ENCODE assay signal across 8 mouse cellular contexts in the genomic region with DNA sequence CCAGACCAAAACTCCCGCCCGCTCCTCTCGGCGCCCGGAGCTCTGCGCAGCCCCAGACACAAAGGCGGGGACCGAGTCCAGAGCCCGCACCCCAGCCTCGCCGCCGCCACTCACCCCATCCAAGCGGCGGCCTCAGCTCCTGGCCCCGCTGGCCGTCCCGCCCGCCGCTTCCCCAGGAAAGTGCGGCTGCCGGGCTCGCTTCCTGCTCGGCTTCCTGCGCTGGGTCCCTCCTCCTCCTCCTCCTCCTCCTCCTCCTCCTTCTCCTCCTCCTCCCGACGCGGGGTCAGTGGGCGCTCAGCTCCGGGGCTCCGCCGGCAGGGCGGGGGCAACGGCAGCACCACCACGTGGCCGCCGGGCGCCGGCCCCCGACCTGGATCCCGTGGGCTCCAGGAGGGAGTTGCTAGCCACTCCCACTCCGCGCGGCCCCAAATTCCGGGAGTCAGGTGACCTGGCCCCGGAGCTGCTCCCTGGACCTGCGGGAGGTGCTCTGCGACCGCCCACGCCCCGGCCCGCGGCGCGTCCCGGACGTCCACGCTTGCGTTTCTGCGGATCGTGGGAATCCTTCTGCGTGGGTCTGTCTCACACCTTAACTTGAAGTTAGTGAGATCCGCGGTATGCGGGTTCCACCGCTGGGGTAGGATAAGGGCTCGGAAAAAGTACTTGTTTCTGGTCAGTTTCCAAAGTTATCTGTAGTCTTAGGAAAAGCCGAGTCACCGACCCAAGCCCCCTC. TPM values are rescaled to one million over a fixed set of nuclear protein-coding genes. Genes with fewer than 3 reads are reported as not detected.
A peak's percentile ranks its signal among the peaks of the same experiment; 100 is the strongest.
DNase-seq lines count a peak whose midpoint lies in the region; ATAC-seq lines count a peak whose summit lies in the region.

A gene (minus strand): TSS at position 216 of the 730 bp plus-strand sequence.

- DNase-seq in R1 (ENCODE audit: low read depth, low spot score), result peak; percentile 86
- peak; percentile 32 for DNase-seq in cerebellum, adult 9-11 months
- peak; percentile 26 to 47 for DNase-seq in frontal cortex, postnatal 10 days (ENCODE audit: low spot score in 2 of 2)
- peak; percentile 80 for DNase-seq in hindbrain, embryonic 11.5 days (ENCODE audit: low spot score)
- DNase-seq in left cerebral cortex, adult 18-20 months (ENCODE audit: low spot score in 2 of 2), result peak; percentile 27 to 34
- peak; percentile 92 for DNase-seq in lung, postnatal 36 days
- DNase-seq in right cerebral cortex, adult 18-20 months, result peak; percentile 53
- no peak for DNase-seq in c-Kit-positive CD71-positive TER-119-positive erythroid progenitor cells, embryonic 14.5 days (ENCODE audit: low spot score)

- peak; percentile 83 for ATAC-seq in hindbrain, embryonic 11.5 days (ENCODE audit: low FRiP score)

- H3K4me1 ChIP-seq in hindbrain, embryonic 11.5 days (replicated peaks; ENCODE audit: control insufficient read depth, insufficient read depth, low read length), result 0 out of 2 replicates have a peak, but pooled peaks cover 3% of the 10 kb centered on the region

- peak within 1 kb of the TSS; percentile 89 for H3K4me3 ChIP-seq in hindbrain, embryonic 11.5 days (ENCODE audit: low read depth, low read length)

- H3K4me2 ChIP-seq in hindbrain, embryonic 11.5 days (replicated peaks; ENCODE audit: low read depth, low read length), result peak within 1 kb of the TSS; percentile 83

- WGBS in hindbrain, embryonic 11.5 days, result 0% methylated on average over 57 of the region's 68 CpGs

- H3K9ac ChIP-seq in hindbrain, embryonic 11.5 days (ENCODE audit: low read depth, low read length), result peak within 1 kb of the TSS; percentile 87

- no peaks in the 10 kb centered on the region for H3K9me3 ChIP-seq in hindbrain, embryonic 11.5 days (ENCODE audit: control insufficient read depth, low read length)

- H3K27me3 ChIP-seq in hindbrain, embryonic 11.5 days (ENCODE audit: control insufficient read depth, insufficient read depth, low read length), result no peaks in the 10 kb centered on the region

- peak within 1 kb of the TSS; percentile 82 for H3K27ac ChIP-seq in hindbrain, embryonic 11.5 days (ENCODE audit: low read depth, low read length)

- no peaks in the 10 kb centered on the region for H3K36me3 ChIP-seq in hindbrain, embryonic 11.5 days (ENCODE audit: control insufficient read depth, insufficient read depth, low read length)

RNA-seq across cellular contexts. Expression of the gene that starts here (rescaled TPM):
- polyA plus RNA-seq in hindbrain, embryonic 11.5 days (2014; fragmentation: Nextera tagmentation; extraction: Ambion mirVana), result 86.0 and 93.4 TPM in 2 replicates
- total RNA-seq in left cerebral cortex, adult 18-20 months (2021), result 10 to 100 TPM in 1 of 2 experiments, 1 to 10 TPM in 1; 7.3 to 11.1 TPM
